Mouse (Mus musculus): ENCODE measurements at regions not wholly inside any gene's neighbourhood (a gene's known extent, or its start where the extent isn't known, plus 50 kb on each side); places are given as distances from the start of the nearest gene placed in this dataset.

- TF ChIP-seq CTCF (IDR thresholded peaks at IDR 0.05; ENCODE audit: low read depth) (no peak), EP300 (IDR thresholded peaks at IDR 0.05; ENCODE audit: low read depth) (no peak)
Observed at GRCm38 (mm10) chr9:63834416-63834815, 76.6 kb upstream of the Smad3 start.
